Mouse (Mus musculus): ENCODE measurements at regions not wholly inside any gene's neighbourhood (a gene's known extent, or its start where the extent isn't known, plus 50 kb on each side); places are given as distances from the start of the nearest gene placed in this dataset.

DNA sequence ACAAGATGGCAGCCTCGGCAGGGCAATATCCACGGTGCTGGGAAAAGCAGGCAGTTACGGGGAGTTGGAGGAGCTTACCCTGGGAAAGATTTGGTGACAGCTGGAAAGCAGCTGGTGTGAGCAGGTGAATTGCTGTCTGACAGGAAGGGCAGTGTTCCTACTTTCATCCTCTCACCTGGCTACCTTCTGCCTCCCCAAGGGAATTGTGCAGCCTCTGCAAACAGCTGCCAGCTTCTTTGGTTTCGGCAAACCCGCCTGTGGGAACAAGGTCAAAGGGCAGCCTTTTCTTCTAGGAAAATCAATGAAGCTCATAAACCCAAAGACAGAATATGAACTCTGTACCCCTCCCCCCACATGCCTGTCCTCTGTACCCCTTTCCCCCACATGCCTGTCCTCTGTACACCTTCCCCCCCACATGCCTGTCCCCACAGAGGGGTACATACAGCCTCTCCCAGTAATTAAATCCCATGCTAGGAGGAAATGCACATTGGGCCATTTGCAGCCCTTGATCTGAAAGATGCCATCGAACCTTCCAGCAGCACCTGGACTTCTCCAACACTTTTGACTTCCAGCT is 102.3 kb upstream of the Xylt1 start:
- TF ChIP-seq CTCF (IDR thresholded peaks at IDR 0.05; ENCODE audit: control insufficient read depth, insufficient read depth, low read length) (no peak), POLR2A (IDR thresholded peaks at IDR 0.05; ENCODE audit: borderline replicate concordance, control insufficient read depth, low read depth, low read length) (no peak)
